Mouse (Mus musculus) gastrocnemius, adult 18-20 months (tissue): ENCODE measurements around the gene Eps8. TPM values are rescaled to one million over a fixed set of nuclear protein-coding genes. Genes with fewer than 3 reads are reported as not detected.
"Not testable (repeated sequence)": the region's sequence is repeated elsewhere in the genome, so short reads cannot be mapped to it uniquely, and the experiment has no call there.

Source experiments
- DNase-seq: peaks from one replicate; pipeline ENCODE4 v3.0.0; 2021; ENCODE audit warnings: low spot score
- total RNA-seq, 2 experiments: library from RNA; stranded (reverse); gene quantifications; 2 replicates each; pipeline ENCODE4 v1.2.3; 2021

The Eps8 gene
- total RNA-seq, 2 experiments from 2014 or later = 3.7 to 4.8 TPM

DNA sequence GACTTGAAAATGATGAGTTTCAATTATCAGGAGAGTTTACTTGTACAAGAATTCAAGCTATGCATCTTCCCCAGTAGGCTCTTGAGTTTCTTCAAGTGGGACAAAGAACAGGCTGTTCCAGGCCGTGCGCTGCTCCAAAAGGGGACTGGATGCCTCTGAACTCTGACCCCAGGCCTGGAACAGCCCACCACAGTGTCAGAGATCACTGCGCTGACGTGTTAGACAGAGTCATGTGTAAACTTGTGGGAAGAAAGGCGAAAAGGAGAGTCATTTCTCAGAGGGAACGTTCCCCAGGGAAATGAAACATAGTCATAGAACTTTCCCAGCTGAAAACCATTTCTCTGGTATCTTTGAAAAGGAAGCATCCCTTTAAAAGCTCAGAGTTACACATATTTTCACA, 167.2 kb downstream of the Eps8 start:
- peak; percentile 62 for DNase-seq

DNA sequence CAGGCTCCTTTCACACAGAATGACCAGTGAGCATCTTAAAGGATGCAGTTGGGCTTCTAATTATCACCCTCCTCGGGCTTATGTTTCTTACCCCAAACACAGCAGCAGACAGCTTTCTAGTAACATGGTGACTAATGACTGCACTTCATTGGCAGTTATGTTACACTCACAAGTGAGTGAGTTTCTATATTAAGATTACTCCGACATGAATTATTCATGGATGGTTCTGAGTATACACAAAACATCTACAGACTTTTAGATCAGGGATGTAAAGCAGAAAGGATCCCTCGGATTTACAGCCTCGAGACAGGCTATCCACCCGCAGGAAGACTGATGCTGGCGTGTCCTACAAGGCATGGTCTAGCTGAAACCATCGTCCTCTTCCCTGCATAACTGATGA, 171.8 kb downstream of the Eps8 start:
- DNase-seq = no peak

DNA sequence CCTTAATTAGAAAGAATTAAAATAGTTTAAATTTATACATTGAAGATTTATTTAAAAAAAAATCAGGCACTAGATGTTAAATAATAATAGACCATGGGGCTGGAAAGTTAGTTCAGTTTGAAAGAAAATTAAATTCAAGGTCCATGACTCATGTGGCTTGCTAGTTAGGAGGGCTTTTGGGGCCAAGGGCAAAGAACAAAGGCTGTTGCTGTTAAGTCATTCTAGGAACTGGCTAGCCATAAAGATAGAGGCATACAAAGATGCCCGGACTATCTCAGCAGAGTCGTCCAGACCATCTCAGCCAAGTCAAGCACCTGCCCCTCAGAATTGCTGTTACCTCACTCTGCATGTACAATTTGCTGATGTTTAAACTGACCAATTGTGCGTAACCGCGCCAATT, 179.0 kb downstream of the Eps8 start:
- not testable (repeated sequence) for DNase-seq

DNA sequence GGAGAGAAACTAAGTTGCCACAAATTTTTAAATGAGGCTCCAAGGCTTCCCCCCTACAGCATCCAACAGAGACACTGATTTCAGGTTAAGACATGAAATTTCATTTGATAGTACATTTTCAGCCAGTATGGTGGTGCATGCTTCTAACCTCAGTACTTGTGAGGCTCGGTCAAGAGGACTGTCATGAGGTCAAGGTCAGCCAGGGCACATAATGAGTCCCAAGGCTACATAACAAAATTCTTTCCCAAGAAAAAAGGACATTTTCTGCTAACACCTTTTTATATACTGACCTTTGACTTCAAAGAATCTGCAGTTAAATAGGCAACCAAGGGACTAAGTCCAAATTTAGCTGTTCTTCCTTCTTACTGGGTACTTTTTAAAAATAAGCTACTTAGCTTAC, 181.2 kb downstream of the Eps8 start:
- no peak for DNase-seq

DNA sequence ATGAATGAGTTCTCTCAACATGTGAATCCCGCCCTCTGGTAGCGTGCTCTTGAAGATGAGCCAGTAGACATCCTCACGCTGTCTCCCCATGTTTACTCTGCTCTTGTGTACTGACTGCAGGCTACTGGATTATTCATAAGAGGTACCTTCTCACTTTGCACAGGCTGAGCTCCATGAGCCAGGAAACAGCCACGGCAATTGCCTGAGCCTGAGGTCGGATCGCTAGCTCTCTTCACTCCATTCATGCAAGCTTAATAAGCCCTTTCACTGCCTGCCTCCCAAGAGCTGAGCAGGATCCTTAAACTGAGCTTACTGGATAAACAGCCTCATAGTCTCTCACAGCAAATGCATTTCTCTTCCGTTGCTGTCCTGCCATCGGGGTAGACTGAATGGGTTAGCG, 182.5 kb downstream of the Eps8 start:
- DNase-seq = no peak

DNA sequence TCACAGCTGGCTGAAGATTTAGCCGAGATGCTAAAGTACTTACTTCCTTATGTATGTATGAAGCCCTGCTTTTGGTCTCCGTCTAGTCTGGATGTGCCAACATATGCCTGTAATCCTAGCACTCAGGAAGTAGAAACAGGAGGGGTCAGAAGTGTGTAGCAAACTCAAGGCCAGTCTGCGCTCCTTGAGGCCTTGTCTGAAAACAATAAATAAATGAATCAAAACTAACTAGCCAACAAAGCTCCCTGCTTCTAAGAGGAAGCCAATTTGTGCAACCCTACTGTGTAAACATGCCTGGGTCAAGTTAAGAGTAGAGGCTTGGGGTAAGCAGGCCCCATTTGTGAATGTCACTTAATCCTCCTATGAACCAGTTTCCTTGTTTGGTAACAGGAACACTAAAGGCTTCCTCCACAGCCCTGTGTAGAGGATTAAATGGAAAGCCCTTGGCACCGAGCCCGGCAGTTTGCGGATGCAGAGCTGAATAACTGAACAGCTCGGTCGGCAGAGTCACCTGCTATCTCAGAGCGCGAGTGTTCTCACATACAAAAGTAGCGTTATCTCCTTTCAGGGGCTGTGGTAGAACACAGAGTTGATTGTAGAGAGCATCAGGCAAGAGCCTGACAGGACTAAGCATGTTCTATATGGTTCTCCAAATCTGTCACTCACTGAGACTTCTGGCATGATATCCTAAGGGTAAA, 183.6 kb downstream of the Eps8 start:
- DNase-seq = peak; percentile 63

DNA sequence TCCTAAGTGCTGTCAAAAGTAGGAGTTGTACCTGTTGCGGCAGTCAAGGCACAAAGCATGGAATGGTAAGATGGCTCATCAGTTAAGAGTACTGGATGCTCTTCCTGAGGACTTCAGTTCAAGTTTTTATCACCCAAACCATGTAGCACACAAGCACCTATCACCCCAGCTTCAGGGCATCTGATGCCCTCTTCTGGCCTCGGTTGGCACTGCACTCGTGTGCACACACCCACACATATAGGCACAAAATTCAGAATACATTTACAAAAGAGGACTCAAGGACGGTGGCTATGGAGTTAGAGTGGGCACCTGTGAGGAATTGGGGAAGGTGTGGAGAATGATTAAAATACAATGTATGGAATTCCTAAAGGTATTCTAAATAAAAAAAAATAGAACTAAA, 185.1 kb downstream of the Eps8 start:
- DNase-seq = no peak

DNA sequence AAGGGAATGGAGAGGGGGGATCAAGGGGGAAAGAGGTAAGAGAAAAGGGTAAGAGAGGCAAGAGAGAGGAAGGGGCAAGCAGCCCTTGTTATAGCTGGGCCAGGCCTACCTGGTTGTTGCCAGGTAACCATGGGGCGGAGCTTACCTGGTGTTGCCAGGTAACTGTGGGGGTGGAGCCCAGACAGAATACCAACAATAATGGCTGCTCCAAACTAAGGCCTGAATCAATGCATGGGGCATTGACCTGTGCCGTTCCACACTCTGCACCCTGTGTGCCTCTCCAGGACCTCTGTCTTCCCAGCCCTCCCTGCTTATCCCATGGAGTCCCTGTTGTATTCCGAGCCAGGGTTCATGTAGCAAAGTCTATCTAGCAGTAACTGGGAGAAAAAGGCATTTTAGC, 187.0 kb downstream of the Eps8 start:
- DNase-seq = no peak

DNA sequence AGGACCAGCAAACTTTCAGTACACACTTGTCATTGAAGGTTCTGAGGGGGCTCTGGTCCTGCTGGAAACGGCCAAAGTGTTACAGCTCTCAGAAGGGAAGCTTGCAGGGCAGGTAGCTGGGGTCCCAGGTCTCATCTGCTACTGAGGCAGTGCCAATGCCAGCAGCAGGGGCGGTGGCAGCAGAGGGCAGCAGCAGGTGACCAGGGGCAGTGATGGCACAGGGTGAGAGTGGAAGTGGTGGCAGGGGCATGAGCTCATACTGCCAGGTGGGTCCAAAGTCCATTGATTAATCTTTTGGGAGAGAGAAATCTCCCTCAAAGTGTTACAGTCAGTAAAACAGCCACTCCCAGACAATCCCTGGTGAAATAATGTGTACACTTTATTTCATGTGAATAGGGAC, 188.4 kb downstream of the Eps8 start:
- DNase-seq = no peak

DNA sequence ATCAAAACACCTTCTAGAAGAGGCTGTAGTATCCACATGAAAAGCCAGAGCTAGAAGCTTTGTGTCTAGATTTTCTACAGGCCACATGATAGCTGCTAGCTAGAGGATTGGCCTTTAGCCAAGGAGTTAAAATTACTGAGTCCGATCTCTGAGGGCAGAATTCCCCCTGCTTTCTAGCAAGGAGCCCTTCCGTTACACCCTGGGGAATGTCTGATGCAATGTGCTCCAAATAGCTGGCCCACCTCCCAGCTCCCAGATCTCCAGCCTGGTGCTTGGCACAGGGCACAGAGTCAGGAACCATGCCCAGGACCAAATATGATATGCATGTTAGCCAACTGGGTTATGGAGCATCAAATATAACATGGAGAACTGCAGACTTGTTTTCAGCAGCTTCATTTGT, 189.4 kb downstream of the Eps8 start:
- peak; percentile 82 for DNase-seq

DNA sequence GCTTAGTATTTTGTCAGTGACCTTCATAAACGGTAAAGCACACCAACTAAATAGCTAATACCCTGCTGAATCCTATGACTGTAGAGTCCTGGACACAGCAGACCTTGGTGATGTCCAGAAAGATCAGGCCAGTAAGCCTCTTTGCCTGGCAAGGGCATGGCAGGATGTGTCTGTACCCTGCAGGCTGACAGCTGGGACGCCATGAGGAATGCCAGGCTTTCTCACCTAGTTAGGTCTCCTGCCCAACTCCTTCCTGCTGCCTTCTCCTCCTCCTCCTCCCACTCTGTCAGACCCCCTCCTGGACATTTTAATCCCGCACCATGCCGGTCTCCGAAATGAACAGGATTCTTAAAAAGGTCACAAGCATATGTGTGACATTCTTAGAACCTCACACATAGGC, 190.9 kb downstream of the Eps8 start:
- no peak for DNase-seq

DNA sequence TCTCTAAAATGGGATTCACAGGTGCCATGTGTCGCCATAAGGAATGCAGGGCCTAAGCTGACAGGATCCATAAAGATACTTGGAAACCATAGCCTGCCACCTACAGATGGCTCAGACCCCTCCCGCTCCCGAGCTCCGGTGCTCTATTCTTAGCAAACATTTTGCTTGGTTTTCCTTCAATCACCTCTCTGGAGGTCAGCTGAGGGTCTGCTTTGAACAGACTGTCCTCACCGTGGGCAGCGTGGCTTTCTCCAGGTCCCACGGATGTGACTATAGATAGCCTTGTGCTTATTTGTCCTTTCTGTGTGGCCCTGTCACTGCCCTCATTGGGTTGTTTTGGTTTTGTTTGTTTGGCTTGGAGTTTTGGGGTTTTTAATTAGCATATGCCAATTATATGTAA, 196.5 kb downstream of the Eps8 start:
- DNase-seq = no peak

DNA sequence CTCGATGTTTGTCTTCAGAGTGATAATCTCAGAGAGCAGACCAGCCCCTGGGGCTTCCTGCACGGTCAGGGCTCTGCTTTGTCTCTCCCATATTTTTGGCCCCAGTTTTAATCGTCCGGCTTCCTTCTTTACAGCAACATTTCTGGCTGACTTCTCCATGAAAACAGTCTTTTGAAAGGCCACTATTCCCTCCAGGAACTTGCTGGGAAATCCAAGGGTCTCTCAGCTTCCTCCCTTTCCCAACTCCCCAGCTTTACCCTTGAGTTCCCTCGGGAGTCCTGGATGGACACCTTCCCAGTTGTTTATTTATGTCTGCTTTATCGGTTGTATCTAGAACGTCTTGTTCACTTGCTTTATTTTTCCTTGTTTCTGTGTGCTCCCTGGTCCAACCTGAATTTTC, 197.5 kb downstream of the Eps8 start:
- DNase-seq = peak; percentile 27

DNA sequence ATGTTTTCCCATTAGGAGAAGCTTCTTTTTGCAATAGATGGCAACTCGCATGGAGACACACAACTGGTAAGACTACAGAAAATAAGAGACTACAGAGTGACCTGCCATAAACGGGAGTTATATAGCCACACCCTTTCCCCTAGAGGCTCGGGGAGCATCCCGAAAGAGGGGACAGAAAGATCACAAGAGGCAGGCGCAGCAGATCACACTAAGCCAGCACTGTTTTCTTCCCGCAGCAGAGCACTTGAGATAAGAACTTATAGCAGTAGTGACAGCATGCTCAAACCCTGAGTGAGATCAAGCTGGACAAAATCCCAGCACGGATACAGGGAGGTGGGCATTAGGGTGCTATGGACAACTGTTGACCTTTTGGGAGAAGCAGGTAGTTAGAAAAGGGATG, 198.6 kb downstream of the Eps8 start:
- DNase-seq = no peak

DNA sequence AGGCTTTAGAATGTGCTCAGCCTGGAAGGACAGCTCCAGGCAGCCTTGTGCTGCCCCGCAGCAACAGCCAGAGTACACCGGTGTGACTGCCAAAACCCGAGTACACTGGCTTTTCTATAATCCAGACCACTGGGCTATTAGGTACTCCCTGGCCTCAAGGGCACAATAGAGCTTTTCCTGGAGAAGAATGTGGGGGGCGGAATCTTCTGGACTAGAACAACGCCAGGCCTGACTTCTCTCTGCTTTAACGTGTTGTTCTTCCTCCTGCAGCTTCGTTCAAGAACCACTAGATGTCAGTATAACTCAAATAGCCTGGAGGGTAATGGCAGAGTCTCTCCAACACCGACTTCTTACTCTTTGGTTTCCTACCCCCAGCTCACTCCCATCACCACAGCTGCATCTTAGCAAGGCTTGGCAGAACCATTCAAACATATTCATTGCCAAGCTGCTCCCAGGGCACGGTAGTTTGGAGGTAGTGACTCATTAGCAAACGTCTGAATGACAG, 199.1 kb downstream of the Eps8 start:
- peak; percentile 65 for DNase-seq

DNA sequence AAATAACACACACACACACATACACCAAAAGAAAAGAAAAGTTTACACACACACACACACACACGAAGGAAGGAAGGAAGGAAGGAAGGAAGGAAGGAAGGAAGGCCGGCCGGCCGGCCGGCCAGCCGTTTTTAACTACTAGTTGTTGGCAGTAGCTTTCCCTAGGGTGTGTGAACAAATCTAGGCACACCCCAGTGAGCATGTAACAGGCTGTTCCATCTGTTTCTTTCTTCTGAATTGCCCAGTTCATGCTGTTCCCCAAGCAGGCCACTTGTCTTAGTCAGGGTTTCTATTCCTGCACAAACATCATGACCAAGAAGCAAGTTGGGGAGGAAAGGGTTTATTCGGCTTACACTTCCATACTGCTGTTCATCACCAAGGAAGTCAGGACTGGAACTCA, 208.6 kb downstream of the Eps8 start:
- not testable (repeated sequence) for DNase-seq

DNA sequence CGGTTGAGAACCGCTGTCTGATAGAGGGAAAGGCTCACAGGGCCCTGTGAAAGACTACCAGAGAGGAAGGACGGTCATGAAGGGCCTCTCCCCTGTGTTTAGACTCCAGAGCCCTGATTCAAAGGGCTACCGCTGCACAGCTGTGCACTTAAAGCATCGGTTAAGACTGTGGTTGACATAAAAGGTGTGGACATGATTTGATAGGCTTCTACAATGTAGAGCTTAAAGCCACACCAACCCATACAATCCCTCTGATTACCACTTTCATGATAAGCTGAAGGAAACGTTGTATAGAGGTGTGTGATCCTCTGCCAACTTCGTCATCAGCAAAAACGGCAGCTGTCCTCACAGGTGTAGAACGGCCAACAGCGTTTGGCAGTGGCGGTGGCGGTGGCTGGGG, 211.6 kb downstream of the Eps8 start:
- no peak for DNase-seq

DNA sequence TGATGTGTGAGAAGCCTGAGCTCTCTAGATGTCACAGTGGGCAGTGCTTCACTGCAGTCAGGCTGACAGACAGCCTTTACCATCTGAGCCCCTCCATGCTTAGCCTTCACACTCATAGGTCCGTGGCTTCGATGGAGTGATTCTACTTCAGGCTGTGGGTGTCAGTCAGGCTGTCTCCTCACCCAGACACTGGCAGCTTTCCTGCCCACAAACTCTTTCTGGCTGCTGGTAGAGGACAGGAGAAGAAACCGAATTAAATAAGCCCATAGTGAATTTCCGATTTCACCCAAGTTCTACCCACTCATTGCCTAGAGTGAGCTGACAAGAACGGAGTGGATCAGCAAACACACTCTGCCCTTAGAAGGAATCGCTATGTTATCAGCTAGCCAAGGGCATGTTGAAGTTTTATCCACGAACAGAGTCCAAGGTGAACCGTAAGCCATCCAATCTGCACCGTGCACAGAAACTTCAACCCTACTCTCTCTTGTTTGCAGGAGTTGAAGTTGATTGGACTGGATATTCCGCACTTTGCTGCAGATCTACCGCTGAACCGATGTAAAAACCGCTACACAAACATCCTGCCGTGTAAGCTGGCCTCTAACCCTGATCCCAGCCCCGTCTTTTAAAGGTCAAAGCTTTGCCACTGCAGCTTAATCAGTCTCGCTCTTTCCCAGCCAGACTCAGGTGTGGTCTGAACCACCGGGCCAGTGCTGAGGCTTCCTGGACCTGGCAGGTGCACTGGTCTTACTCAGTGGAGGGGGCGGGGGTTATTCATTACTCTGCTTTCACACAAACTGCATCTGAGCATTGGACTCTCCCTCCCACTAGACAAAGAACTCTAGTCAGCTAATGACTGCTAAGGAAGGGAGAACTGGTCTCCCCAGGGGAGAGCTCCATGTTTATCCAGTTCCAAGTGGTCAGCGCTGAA, 213.9 kb downstream of the Eps8 start:
- DNase-seq = no peak

DNA sequence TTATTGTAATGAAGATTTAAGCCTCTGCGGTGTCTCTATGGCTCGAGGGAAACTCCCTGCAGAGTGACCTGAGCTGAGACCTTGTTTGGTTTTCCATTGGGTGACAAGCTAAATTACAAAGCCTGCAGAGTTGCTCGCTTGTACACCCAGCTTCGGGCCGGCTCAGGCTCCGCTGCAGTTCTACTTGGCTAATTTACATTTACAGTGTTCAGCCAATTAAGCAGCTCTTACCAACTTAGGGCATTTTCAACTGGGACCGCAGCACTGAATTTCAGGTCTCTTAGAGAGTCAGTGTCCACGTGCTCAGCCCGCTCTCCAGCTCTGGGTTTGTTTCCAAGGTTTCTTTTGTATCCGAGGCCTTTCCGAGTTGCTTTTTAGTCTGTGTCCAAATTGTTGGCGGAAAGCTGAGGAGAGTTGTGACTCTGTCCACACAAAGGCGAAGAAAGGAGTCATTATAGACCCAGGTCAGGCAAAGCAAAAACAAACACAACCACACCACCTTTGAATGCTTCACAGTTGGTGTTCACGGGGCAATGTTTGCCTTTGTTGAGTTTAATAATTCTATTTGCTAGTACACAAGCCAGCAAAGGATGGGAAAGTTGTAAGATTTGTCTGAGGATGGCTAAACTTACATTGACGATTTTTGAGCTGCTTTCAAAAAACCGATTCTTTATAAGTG, 216.6 kb downstream of the Eps8 start:
- no peak for DNase-seq

DNA sequence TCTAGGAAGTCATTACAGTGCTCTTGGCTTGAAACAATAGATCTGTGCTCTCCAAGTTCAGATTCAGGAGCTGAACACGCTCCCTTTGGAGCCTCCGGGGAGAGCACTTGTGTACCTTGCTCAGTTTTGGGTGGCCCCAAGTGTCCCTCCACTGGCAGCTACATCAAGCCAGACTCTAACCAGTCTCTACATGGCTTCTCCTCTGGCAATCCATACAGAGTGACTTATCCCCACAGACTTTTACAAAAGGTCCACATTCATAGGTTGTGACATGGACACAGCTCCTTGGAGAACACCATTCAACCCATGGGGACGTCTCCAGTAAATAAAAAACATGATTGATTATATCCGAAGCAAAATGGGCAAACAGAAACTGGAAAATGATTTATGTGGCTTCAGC, 217.2 kb downstream of the Eps8 start:
- no peak for DNase-seq

DNA sequence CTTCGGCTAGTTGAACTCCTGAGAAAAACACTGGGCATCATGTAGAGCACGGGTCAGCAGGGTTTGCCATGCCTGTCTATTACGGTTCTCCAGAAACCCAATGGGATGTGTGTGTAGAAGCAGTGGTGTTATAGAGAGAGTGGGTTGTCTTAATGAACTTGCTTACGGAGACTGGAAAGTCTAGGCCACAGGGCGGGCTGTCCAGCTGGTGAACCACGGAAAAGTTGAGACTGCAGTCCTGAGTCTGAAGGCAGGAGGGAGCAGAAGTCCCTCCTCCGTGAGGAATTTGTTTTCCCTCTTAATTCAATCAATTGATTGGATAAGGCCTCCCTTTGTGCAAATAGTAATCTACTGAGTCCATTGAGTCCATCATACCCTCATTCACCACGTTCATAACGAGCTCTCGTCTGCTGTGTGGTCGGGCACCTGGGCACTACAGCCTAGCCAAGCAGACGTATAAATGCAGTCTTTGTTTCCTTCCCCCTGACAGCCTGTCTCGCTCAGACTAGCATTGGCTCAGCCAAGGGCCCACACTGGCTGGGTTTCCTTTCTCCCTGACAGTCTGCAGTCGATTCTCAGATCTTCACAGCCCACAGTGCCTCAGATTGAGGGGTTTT, 221.0 kb downstream of the Eps8 start:
- no peak for DNase-seq
